Mouse (Mus musculus) T-cell, adult 66 days (primary cell): ENCODE measurements around the gene Galnt10. TPM values are rescaled to one million over a fixed set of nuclear protein-coding genes. Genes with fewer than 3 reads are reported as not detected.

ENCODE experiments used
- total RNA-seq, 2 experiments: library from RNA; stranded (reverse); gene quantifications; 3 replicates in 1 of 2; 4 replicates in 1 of 2; pipeline ENCODE4 v1.2.4; 2023

Gene Galnt10
- 10 to 100 TPM; 70.3 to 70.7 TPM for total RNA-seq

DNA sequence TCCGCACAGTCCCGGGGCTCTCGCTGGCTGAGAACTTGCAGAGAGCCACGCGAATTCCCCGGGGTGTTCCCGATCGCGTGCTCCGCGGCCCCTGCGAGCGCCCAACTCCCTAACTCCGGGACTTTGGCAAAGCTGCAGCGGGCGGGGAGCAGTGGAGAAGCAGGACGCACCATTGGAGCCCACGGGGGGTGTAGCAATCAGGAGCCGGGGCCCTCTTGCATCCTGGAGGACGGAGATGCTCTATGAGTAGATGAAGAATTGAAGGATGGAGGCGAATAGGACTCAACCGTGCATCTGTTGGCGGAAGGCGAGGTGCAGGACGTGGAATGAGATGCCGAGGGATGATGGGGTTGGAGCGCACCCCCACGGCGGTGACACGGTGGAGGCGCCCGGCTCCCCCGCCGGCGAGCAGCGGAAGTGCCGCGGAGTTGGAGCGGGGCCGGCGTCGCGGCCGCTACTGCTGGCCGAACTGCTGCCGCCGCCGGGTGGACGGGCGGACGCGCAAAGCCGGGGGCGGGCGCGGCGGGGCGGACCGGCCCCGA is at the start of gene Galnt10:
Gene Galnt10, plus strand, starts transcription at position 425 of the 542 bp plus-strand sequence.

DNA sequence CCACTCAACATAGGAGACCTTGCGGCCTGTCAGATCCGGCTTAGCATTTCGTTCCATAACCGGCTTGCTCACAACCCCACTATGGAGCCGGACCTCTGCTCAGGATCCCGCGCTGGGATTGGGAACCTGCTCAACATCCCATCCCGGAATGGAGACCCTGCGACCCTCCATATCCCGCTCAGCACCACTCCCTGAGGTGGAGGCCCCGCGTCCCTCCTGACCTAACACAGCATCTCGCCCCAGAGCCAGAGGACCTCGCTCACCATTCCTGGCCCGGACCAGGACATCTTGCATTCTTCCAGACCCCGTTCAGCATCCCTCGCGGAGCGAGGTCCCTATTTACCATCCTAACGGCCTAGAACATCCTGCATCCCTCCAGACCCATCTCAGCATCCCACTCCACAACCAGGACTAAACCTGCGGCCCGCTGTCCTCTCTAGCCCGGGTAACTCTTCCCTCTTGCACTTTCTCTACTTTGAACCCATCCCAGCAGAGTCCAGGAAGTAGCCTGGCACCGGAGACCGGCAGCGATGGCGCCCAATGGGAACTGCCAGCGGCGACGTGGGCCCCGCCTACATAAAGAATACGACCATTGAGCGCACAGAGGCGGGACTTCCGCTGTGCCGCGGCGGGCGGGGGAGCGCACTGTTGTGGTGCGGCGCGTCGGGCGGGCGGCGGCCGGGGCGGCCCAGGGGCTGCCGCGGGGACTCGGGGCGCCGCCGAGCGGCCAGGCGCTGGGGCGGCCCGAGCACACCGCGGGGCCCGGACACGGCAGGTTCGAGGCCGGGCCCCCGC is 155.9 kb downstream of the Galnt10 start, which contains the start of gene Sap30l:
Gene Sap30l, plus strand, starts transcription at position 667 of the 795 bp plus-strand sequence.

GRCm38 (mm10) chr11:57832552-57833201 is 187.4 kb downstream of the Galnt10 start, which contains the start of gene Hand1:
Gene Hand1, minus strand, starts transcription at chr11:57832818.

Other genes with a start within 250 kb of the Galnt10 start
- gene Fam114a2, start 126.8 kb upstream of the Galnt10 start, total RNA-seq, result 10 to 100 TPM; 57.0 to 58.2 TPM
- gene Mfap3, start 126.8 kb upstream of the Galnt10 start, total RNA-seq, result 10 to 100 TPM; 29.6 to 32.5 TPM
- 10 to 100 TPM; 38.2 to 39.1 TPM for gene Sap30l, start 156.2 kb downstream of the Galnt10 start, total RNA-seq
- not detected for gene Hand1, start 187.4 kb downstream of the Galnt10 start, total RNA-seq